Mouse (Mus musculus): ENCODE results near the gene Sox10.

DNA sequence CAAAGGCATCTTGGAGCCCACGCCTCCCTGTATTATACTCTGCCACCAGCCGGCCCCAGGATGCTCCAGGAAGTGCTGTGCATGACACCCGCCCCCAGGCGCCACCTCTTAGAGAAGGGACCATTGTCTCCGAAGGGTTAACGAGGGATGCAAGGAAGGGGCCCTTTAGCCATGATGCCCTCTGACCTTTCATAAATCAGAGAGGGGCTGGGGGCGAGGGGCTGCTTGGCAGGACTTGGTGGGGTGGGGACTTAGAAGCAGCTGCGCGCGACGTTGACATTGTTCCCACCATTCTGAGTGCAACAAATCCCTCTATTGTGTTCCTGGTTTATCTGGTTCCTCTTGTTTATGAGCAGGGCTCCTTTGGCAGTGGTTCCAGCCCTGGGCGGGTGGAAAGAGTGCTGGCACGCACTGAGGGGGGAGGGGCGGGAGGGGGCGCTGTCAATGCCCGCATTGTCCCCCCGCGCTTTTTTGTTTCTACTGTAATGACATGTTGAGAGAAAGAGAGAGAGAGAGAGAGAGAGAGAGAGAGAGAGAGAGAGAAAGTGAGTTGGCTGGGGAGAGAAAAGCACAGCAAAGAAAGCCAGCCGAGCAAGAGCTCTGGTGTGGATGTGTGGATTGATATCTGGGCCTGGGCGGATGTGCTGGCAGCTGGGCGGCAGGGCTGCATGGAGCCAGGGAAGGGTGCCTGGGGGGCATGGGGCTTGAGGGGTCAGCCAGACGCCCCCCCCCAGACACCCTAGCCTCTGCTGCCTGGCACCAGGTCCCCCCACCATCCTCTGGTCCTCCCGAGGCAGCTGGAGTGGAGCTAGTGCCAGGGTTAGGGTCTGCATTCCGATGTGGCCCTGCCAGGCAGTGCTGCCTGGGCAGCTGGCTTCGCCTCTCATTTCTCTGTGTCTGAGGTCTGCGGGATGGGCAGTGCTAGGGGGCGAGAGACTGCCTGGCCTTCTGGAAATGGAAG, 28.1 kb upstream of the Sox10 start:
- TF ChIP-seq CTCF (IDR thresholded peaks at IDR 0.05; ENCODE audit: insufficient read depth, low read depth, low read length) (no peak), POLR2A (IDR thresholded peaks at IDR 0.05; ENCODE audit: insufficient read depth, low read depth, low read length) (no peak)
